ENCODE assay signal across 8 mouse cellular contexts in genomic region chr4:138462971-138463831, GRCm38 (mm10). TPM values are rescaled to one million over a fixed set of nuclear protein-coding genes. Genes with fewer than 3 reads are reported as not detected.
DNase-seq lines count a peak whose midpoint lies in the region; ATAC-seq lines count a peak whose summit lies in the region.

No protein-coding gene starts in this region.

- peak overlapping the region; percentile 59 for H3K4me2 ChIP-seq in heart, embryonic 13.5 days

- H3K4me1 ChIP-seq in heart, embryonic 13.5 days: peaks cover 28% of the 10 kb centered on the region
- H3K4me1 ChIP-seq in midbrain, embryonic 10.5 days: peaks cover 66% of the 10 kb centered on the region

- no peaks in the 10 kb centered on the region for H3K9me3 ChIP-seq in heart, embryonic 13.5 days
- H3K9me3 ChIP-seq in midbrain, embryonic 10.5 days (replicated peaks): no peaks in the 10 kb centered on the region

- ATAC-seq in heart, embryonic 13.5 days (ENCODE audit: extremely low read depth, insufficient number of reproducible peaks, low FRiP score, low TSS enrichment): no peak

- peak; percentile 57 for DNase-seq in layer of hippocampus, adult 11-12 months (ENCODE audit: low spot score)
- DNase-seq in layer of hippocampus, postnatal 25 days (ENCODE audit: extremely low spot score in 1 of 2, low spot score in 1 of 2): no peak
- DNase-seq in embryo, embryonic 10 days (ENCODE audit: low spot score): peak; percentile 29
- DNase-seq in kidney, postnatal 25 days: peak; percentile 58 to 84
- DNase-seq in midbrain, embryonic 10.5 days (ENCODE audit: low spot score): peak; percentile 65
- DNase-seq in telencephalon, adult 2 months (ENCODE audit: low read depth, low spot score): peak; percentile 90
- no peak for DNase-seq in urinary bladder, postnatal 4 days (ENCODE audit: low spot score in 2 of 2)

- H3K4me3 ChIP-seq in heart, embryonic 13.5 days: peak overlapping the region; percentile 29
- peak overlapping the region; percentile 46 for H3K4me3 ChIP-seq in midbrain, embryonic 10.5 days

- no peaks in the 10 kb centered on the region for H3K36me3 ChIP-seq in heart, embryonic 13.5 days
- peaks cover 14% of the 10 kb centered on the region; the same call in 1 of the 2 replicates for H3K36me3 ChIP-seq in midbrain, embryonic 10.5 days

- H3K27ac ChIP-seq in heart, embryonic 13.5 days (replicated peaks): peak overlapping the region; percentile 86
- H3K27ac ChIP-seq in midbrain, embryonic 10.5 days (replicated peaks): peak overlapping the region; percentile 93

- H3K27me3 ChIP-seq in heart, embryonic 13.5 days (replicated peaks): peaks cover 72% of the 10 kb centered on the region
- peaks cover 70% of the 10 kb centered on the region for H3K27me3 ChIP-seq in midbrain, embryonic 10.5 days (ENCODE audit: low read depth, poor library complexity, severe bottlenecking)

- H3K9ac ChIP-seq in heart, embryonic 13.5 days: peak overlapping the region; percentile 69

- WGBS in heart, embryonic 13.5 days: 7% methylated on average over 11 of the region's 11 CpGs
- 4% methylated on average over 11 of the region's 11 CpGs for WGBS in midbrain, embryonic 10.5 days

RNA-seq across cellular contexts. Expression of gene Camk2n1, which starts 9.1 kb away (rescaled TPM):
- 100 to 1,000 TPM; 348 to 359 TPM for total RNA-seq in layer of hippocampus, postnatal 25 days (2021)
- polyA plus RNA-seq in heart, embryonic 13.5 days (2015; fragmentation: Nextera tagmentation; extraction: Ambion mirVana): 1.0 and 1.1 TPM in 2 replicates
- 3.3 and 3.9 TPM in 2 replicates for polyA plus RNA-seq in midbrain, embryonic 10.5 days (2016; fragmentation: Nextera tagmentation; extraction: Ambion mirVana)

RNA-seq across cellular contexts. Expression of gene Mul1, which starts 28.7 kb away (rescaled TPM):
- total RNA-seq in layer of hippocampus, postnatal 25 days (2021): 10 to 100 TPM; 57.7 to 57.8 TPM
- 21.3 and 22.8 TPM in 2 replicates for polyA plus RNA-seq in heart, embryonic 13.5 days (2015; fragmentation: Nextera tagmentation; extraction: Ambion mirVana)
- polyA plus RNA-seq in midbrain, embryonic 10.5 days (2016; fragmentation: Nextera tagmentation; extraction: Ambion mirVana): 19.2 and 22.3 TPM in 2 replicates

Comparison
In these comparisons a context has a peak if more than half of its experiments do, and no peak if none do; other contexts are left out.
1. DNase-seq: peak in layer of hippocampus, adult 11-12 months (single experiment), embryo, embryonic 10 days (single experiment), kidney, postnatal 25 days (2 of 2), midbrain, embryonic 10.5 days (single experiment) and telencephalon, adult 2 months (single experiment); none in layer of hippocampus, postnatal 25 days (0 of 2) and urinary bladder, postnatal 4 days (0 of 2).